Mouse (Mus musculus) intestine, embryonic 14.5 days (tissue): Measurements from ENCODE around the gene Prkg1. TPM values are rescaled to one million over a fixed set of nuclear protein-coding genes. Genes with fewer than 3 reads are reported as not detected.

ENCODE experiments used
- ATAC-seq: fragments of 200-750 bp; cut with Nextera tagmentation; replicated peaks from 2 replicates; pipeline ENCODE4 v1.8.0; 2017; ENCODE audit warnings: low read depth, moderate number of reproducible peaks, moderate TSS enrichment, moderate library complexity; ENCODE audit not compliant: low FRiP score, low TSS enrichment
- DNase-seq: peaks from one replicate; pipeline ENCODE4 v3.0.0-alpha.2; 2018; ENCODE audit warnings: low spot score
- H3K27ac ChIP-seq: fragments of 300-500 bp; sonication (generic); 2 replicates; pipeline ENCODE4 v1.5.1; 2014; ENCODE audit warnings: low read depth, mild to moderate bottlenecking, control low read depth
- H3K27me3 ChIP-seq: fragments of 300-500 bp; sonication (generic); replicated peaks from 2 replicates; pipeline ENCODE4 v1.6.1; 2014; ENCODE audit warnings: low read length, control low read depth; ENCODE audit not compliant: control insufficient read depth, insufficient read depth
- H3K36me3 ChIP-seq: fragments of 300-500 bp; sonication (generic); 2 replicates; pipeline ENCODE4 v1.6.1; 2014; ENCODE audit warnings: low read length, control low read depth; ENCODE audit not compliant: control insufficient read depth, insufficient read depth
- H3K4me1 ChIP-seq: fragments of 300-500 bp; sonication (generic); replicated peaks from 2 replicates; pipeline ENCODE4 v1.6.1; 2014; ENCODE audit warnings: low read length, control low read depth, mixed read lengths; ENCODE audit not compliant: control insufficient read depth, insufficient read depth
- H3K4me2 ChIP-seq: fragments of 300-500 bp; sonication (generic); 2 replicates; pipeline ENCODE4 v1.6.1; 2014; ENCODE audit warnings: low read length
- H3K4me3 ChIP-seq: fragments of 300-500 bp; sonication (generic); 2 replicates; pipeline ENCODE4 v1.5.1; 2014; ENCODE audit warnings: low read depth, low read length, control low read depth, mixed read lengths
- H3K9ac ChIP-seq: fragments of 300-500 bp; sonication (generic); 2 replicates; pipeline ENCODE4 v1.6.1; 2014; ENCODE audit warnings: mild to moderate bottlenecking, low read length
- H3K9me3 ChIP-seq: fragments of 300-500 bp; sonication (generic); 2 replicates; pipeline ENCODE4 v1.6.1; 2016; ENCODE audit warnings: low read length, control low read depth; ENCODE audit not compliant: control insufficient read depth
- WGBS: fragments of 180-500 bp; shearing (Covaris S2); extraction: QIAGEN DNeasy Blood & Tissue Kit; methylation state at CpG from one replicate; pipeline ENCODE4 v1.1.7; 2014; 5-methylcytosine and 5-hydroxymethylcytosine counted together
- polyA plus RNA-seq: library from polyadenylated mRNA; unstranded; fragments of >200 nt; fragmentation: Nextera tagmentation; extraction: Ambion mirVana; gene quantifications from 2 replicates; pipeline ENCODE4 v1.2.1, GENCODE M21; 2014

Gene Prkg1
- polyA plus RNA-seq, 1 experiment from 2014 or later: 14.2 TPM

- 88% methylated on average over 4 of the region's 4 CpGs for WGBS
- ATAC-seq: no peak
Observed at GRCm38 (mm10) chr19:31497386-31497785, 267.4 kb downstream of the Prkg1 start.

GRCm38 (mm10) chr19:31489606-31490005 lies 275.2 kb downstream of the Prkg1 start:
- no peaks in the 10 kb centered on the region for H3K27me3 ChIP-seq
- ATAC-seq (no peak), DNase-seq (no peak)
- WGBS: 59% methylated on average over 4 of the region's 4 CpGs
- no peaks in the 10 kb centered on the region for H3K36me3 ChIP-seq
- H3K9me3 ChIP-seq: no peaks in the 10 kb centered on the region
- no peak overlapping the region for H3K4me3 ChIP-seq
- no peak overlapping the region for H3K27ac ChIP-seq
- no peaks in the 10 kb centered on the region for H3K4me1 ChIP-seq
- no peak overlapping the region for H3K4me2 ChIP-seq
- no peak overlapping the region for H3K9ac ChIP-seq

More at GRCm38 (mm10) chr19:31497386-31497785, 267.4 kb downstream of the Prkg1 start:
- H3K27me3 ChIP-seq: no peaks in the 10 kb centered on the region
- H3K27ac ChIP-seq: no peak overlapping the region
- no peak for DNase-seq
- H3K36me3 ChIP-seq: no peaks in the 10 kb centered on the region
- H3K4me1 ChIP-seq: no peaks in the 10 kb centered on the region
- H3K9ac ChIP-seq: no peak overlapping the region
- H3K4me2 ChIP-seq: no peak overlapping the region
- no peak overlapping the region for H3K4me3 ChIP-seq
- H3K9me3 ChIP-seq: no peaks in the 10 kb centered on the region

GRCm38 (mm10) chr19:31471766-31472165 lies 293.1 kb downstream of the Prkg1 start:
- Histone ChIP-seq H3K9ac (no peak overlapping the region), H3K27me3 (no peaks in the 10 kb centered on the region), H3K27ac (no peak overlapping the region), H3K4me2 (no peak overlapping the region), H3K9me3 (no peaks in the 10 kb centered on the region), H3K4me3 (no peak overlapping the region), H3K36me3 (no peaks in the 10 kb centered on the region), H3K4me1 (no peaks in the 10 kb centered on the region)
- no peak for DNase-seq
- ATAC-seq: no peak
- 60% methylated on average over 1 of the region's 1 CpGs for WGBS

- H3K9me3 ChIP-seq: no peaks in the 10 kb centered on the region
- no peak overlapping the region for H3K4me3 ChIP-seq
- no peaks in the 10 kb centered on the region for H3K36me3 ChIP-seq
- no peak overlapping the region for H3K4me2 ChIP-seq
- no peaks in the 10 kb centered on the region for H3K4me1 ChIP-seq
- H3K27me3 ChIP-seq: no peaks in the 10 kb centered on the region
- H3K27ac ChIP-seq: no peak overlapping the region
- DNase-seq (no peak), ATAC-seq (no peak)
- H3K9ac ChIP-seq: no peak overlapping the region
Observed at GRCm38 (mm10) chr19:31460188-31460587, 304.6 kb downstream of the Prkg1 start.

- Histone ChIP-seq H3K9me3 (no peaks in the 10 kb centered on the region), H3K4me1 (no peaks in the 10 kb centered on the region), H3K27me3 (no peaks in the 10 kb centered on the region), H3K27ac (no peak overlapping the region), H3K4me3 (no peak overlapping the region), H3K4me2 (no peak overlapping the region), H3K9ac (no peak overlapping the region), H3K36me3 (no peaks in the 10 kb centered on the region)
- ATAC-seq (no peak), DNase-seq (no peak)
- WGBS: 53% methylated on average over 1 of the region's 1 CpGs
Observed at GRCm38 (mm10) chr19:31444101-31444500, 320.7 kb downstream of the Prkg1 start.

- ATAC-seq: no peak
- 83% methylated on average over 3 of the region's 3 CpGs for WGBS
- Histone ChIP-seq H3K4me1 (no peaks in the 10 kb centered on the region), H3K27ac (no peak overlapping the region), H3K9ac (no peak overlapping the region), H3K36me3 (no peaks in the 10 kb centered on the region), H3K4me2 (no peak overlapping the region), H3K4me3 (no peak overlapping the region), H3K9me3 (no peaks in the 10 kb centered on the region), H3K27me3 (no peaks in the 10 kb centered on the region)
- no peak for DNase-seq
Observed at GRCm38 (mm10) chr19:31442311-31442710, 322.5 kb downstream of the Prkg1 start.

- Histone ChIP-seq H3K36me3 (no peaks in the 10 kb centered on the region), H3K27me3 (no peaks in the 10 kb centered on the region), H3K9me3 (no peaks in the 10 kb centered on the region), H3K4me1 (no peaks in the 10 kb centered on the region), H3K9ac (no peak overlapping the region), H3K4me3 (no peak overlapping the region), H3K4me2 (no peak overlapping the region), H3K27ac (no peak overlapping the region)
- ATAC-seq (no peak), DNase-seq (no peak)
- 87% methylated on average over 1 of the region's 1 CpGs for WGBS
Observed at GRCm38 (mm10) chr19:31433446-31433845, 331.4 kb downstream of the Prkg1 start.

GRCm38 (mm10) chr19:31431411-31431810 lies 333.4 kb downstream of the Prkg1 start:
- H3K36me3 ChIP-seq: no peaks in the 10 kb centered on the region
- H3K4me3 ChIP-seq: no peak overlapping the region
- WGBS: 73% methylated on average over 2 of the region's 2 CpGs
- H3K9ac ChIP-seq: no peak overlapping the region
- H3K4me2 ChIP-seq: no peak overlapping the region
- H3K27ac ChIP-seq: no peak overlapping the region
- H3K9me3 ChIP-seq: 0 out of 2 replicates have a peak, but pooled peaks cover under 1% of the 10 kb centered on the region
- ATAC-seq: no peak
- no peaks in the 10 kb centered on the region for H3K27me3 ChIP-seq
- no peaks in the 10 kb centered on the region for H3K4me1 ChIP-seq
- no peak for DNase-seq

GRCm38 (mm10) chr19:31426142-31426541 lies 338.7 kb downstream of the Prkg1 start:
- ATAC-seq (no peak), DNase-seq (no peak)
- Histone ChIP-seq H3K4me1 (0 out of 2 replicates have a peak, but pooled peaks cover 3% of the 10 kb centered on the region), H3K27me3 (no peaks in the 10 kb centered on the region), H3K4me2 (no peak overlapping the region), H3K9me3 (0 out of 2 replicates have a peak, but pooled peaks cover 3% of the 10 kb centered on the region), H3K4me3 (no peak overlapping the region), H3K9ac (no peak overlapping the region), H3K27ac (no peak overlapping the region), H3K36me3 (no peaks in the 10 kb centered on the region)
- 71% methylated on average over 5 of the region's 5 CpGs for WGBS
